Mouse (Mus musculus) forebrain, postnatal 0 days (tissue): ENCODE results near the gene Pias4. TPM values are rescaled to one million over a fixed set of nuclear protein-coding genes. Genes with fewer than 3 reads are reported as not detected.

Experiments used
- ATAC-seq: fragments of 200-750 bp; cut with Nextera tagmentation; 2 replicates; pipeline ENCODE4 v1.8.0; 2017; ENCODE audit warnings: mild to moderate bottlenecking, moderate library complexity
- DNase-seq: peaks from one replicate; pipeline ENCODE4 v3.0.0-alpha.2; 2015
- H3K27ac ChIP-seq: fragments of 300-500 bp; sonication (generic); 2 replicates; pipeline ENCODE4 v1.5.1; 2014; ENCODE audit warnings: low read depth, mild to moderate bottlenecking, antibody characterized with exemption, low read length, moderate library complexity, mixed read lengths
- H3K27me3 ChIP-seq: fragments of 300-500 bp; sonication (generic); 2 replicates; pipeline ENCODE4 v1.6.1; 2014; ENCODE audit warnings: mild to moderate bottlenecking, low read length, mixed read lengths; ENCODE audit not compliant: insufficient read depth
- H3K36me3 ChIP-seq: fragments of 300-500 bp; sonication (generic); 2 replicates; pipeline ENCODE4 v1.6.1; 2014; ENCODE audit warnings: mild to moderate bottlenecking, moderate library complexity; ENCODE audit not compliant: insufficient read depth
- H3K4me1 ChIP-seq: fragments of 300-500 bp; sonication (generic); 2 replicates; pipeline ENCODE4 v1.6.1; 2014; ENCODE audit warnings: antibody characterized with exemption; ENCODE audit not compliant: insufficient read depth
- H3K4me2 ChIP-seq: fragments of 300-500 bp; sonication (generic); 2 replicates; pipeline ENCODE4 v1.6.1; 2014; ENCODE audit warnings: low read depth, mild to moderate bottlenecking, moderate library complexity
- H3K4me3 ChIP-seq: fragments of 300-500 bp; sonication (generic); 2 replicates; pipeline ENCODE4 v1.5.1; 2014; ENCODE audit warnings: low read depth, low read length, mixed read lengths
- H3K9ac ChIP-seq: fragments of 300-500 bp; sonication (generic); 2 replicates; pipeline ENCODE4 v1.6.1; 2014; ENCODE audit warnings: mild to moderate bottlenecking
- H3K9me3 ChIP-seq: fragments of 300-500 bp; sonication (generic); 2 replicates; pipeline ENCODE4 v1.6.1; 2016; ENCODE audit warnings: low read length
- CTCF ChIP-seq: sonication (generic); IDR thresholded peaks from 2 replicates; pipeline ENCODE4 v1.5.1; 2016; ENCODE audit warnings: antibody characterized with exemption, control low read depth, low read depth
- WGBS: fragments of 180-500 bp; shearing (Covaris S2); extraction: QIAGEN DNeasy Blood & Tissue Kit; methylation state at CpG from one replicate; pipeline ENCODE4 v1.1.7; 2014; 5-methylcytosine and 5-hydroxymethylcytosine counted together
- polyA plus RNA-seq: library from polyadenylated mRNA; unstranded; fragments of >200 nt; fragmentation: Nextera tagmentation; extraction: Ambion mirVana; gene quantifications from 2 replicates; pipeline ENCODE4 v1.2.1, GENCODE M21; 2015
- total RNA-seq: library from RNA; depleted of rRNA; stranded (reverse); fragments of >200 nt; gene quantifications from 2 replicates; pipeline ENCODE4 v1.2.3, GENCODE M21; 2014

Gene Pias4
- total and polyA plus RNA-seq, 2 experiments from 2014 or later: 30.1 to 35.8 TPM

GRCm38 (mm10) chr10:81191342-81191982 is 23.7 kb upstream of the Pias4 start:
- DNase-seq (no peak), ATAC-seq (no peak)
- H3K9me3 ChIP-seq: no peaks in the 10 kb centered on the region
- peak overlapping the region; percentile 96; the same call in 1 of the 2 replicates for H3K27ac ChIP-seq
- H3K4me2 ChIP-seq: peak overlapping the region; percentile 95; the same call in 1 of the 2 replicates
- peaks cover 11% of the 10 kb centered on the region for H3K4me1 ChIP-seq
- peaks cover 16% of the 10 kb centered on the region; the same call in 1 of the 2 replicates for H3K27me3 ChIP-seq
- no peak overlapping the region; the same call in 1 of the 2 replicates for H3K9ac ChIP-seq
- H3K36me3 ChIP-seq: peaks cover 19% of the 10 kb centered on the region; the same call in 1 of the 2 replicates
- H3K4me3 ChIP-seq: no peak overlapping the region
- TF ChIP-seq CTCF: no peak
- WGBS: 91% methylated on average over 18 of the region's 18 CpGs

DNA sequence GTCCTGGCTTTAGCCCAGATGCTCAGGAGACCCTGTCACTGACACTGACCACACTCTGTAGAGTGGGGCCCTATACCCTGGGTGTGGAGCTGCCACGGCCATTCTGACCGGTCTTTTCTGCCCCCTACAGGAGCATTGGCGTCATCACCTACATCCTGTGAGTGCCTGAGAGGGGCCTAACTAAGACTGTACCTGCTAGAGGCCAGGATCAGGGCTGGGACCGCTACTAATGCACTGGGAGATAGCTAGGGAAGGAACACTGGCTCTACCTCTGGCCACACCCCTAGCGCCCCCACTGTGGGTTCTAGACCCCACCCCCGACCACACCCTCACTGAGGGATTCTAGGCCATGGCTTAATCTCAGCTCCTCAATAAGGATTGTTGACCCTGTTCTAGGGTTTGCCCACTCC is 23.2 kb upstream of the Pias4 start:
- peaks cover 19% of the 10 kb centered on the region; the same call in 1 of the 2 replicates for H3K36me3 ChIP-seq
- H3K4me2 ChIP-seq: no peak overlapping the region
- H3K27ac ChIP-seq: no peak overlapping the region
- ATAC-seq (no peak), DNase-seq (no peak)
- peaks cover 15% of the 10 kb centered on the region; the same call in 1 of the 2 replicates for H3K27me3 ChIP-seq
- H3K9me3 ChIP-seq: no peaks in the 10 kb centered on the region
- peak; percentile 45 for TF ChIP-seq CTCF
- no peak overlapping the region for H3K9ac ChIP-seq
- peaks cover 11% of the 10 kb centered on the region for H3K4me1 ChIP-seq
- 64% methylated on average over 6 of the region's 6 CpGs for WGBS
- no peak overlapping the region for H3K4me3 ChIP-seq

- TF ChIP-seq CTCF: peak; percentile 62
- H3K4me3 ChIP-seq: no peak overlapping the region
- peaks cover 11% of the 10 kb centered on the region for H3K4me1 ChIP-seq
- H3K36me3 ChIP-seq: peaks cover 23% of the 10 kb centered on the region
- peaks cover 12% of the 10 kb centered on the region; the same call in 1 of the 2 replicates for H3K27me3 ChIP-seq
- no peak overlapping the region for H3K9ac ChIP-seq
- DNase-seq (no peak), ATAC-seq (no peak)
- no peaks in the 10 kb centered on the region for H3K9me3 ChIP-seq
- H3K27ac ChIP-seq: no peak overlapping the region
- H3K4me2 ChIP-seq: no peak overlapping the region
- 71% methylated on average over 31 of the region's 31 CpGs for WGBS
Measured at GRCm38 (mm10) chr10:81190236-81190911, 22.7 kb upstream of the Pias4 start.

- no peak overlapping the region for H3K9ac ChIP-seq
- H3K36me3 ChIP-seq: peaks cover 29% of the 10 kb centered on the region
- 83% methylated on average over 26 of the region's 26 CpGs for WGBS
- DNase-seq: no peak
- H3K4me2 ChIP-seq: no peak overlapping the region
- no peak overlapping the region for H3K27ac ChIP-seq
- no peak overlapping the region for H3K4me3 ChIP-seq
- H3K4me1 ChIP-seq: peaks cover 11% of the 10 kb centered on the region
- no peak for TF ChIP-seq CTCF
- no peak for ATAC-seq
- H3K27me3 ChIP-seq: 0 out of 2 replicates have a peak, but pooled peaks cover 7% of the 10 kb centered on the region
- no peaks in the 10 kb centered on the region for H3K9me3 ChIP-seq
Measured at GRCm38 (mm10) chr10:81189821-81190220, 22.1 kb upstream of the Pias4 start.

DNA sequence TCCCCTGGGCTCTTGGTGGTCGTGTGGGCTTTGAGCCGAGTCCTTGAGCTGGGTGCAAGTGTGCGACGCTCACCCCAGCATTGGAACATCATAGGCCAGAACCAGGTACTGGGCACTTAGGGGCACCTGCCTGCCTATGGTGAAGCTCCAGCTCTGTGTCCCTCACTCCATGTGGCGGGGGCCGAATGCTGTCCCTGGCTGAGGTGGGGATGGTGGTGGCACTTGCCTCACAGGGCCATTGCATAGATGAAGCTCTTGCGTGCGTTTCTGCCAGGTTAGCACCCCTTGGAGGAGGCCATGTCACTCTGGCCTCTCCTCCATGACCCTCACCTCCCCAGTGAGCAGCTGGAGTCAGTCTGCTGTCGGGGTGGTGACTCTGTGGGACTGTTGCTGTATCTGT is 19.4 kb upstream of the Pias4 start:
- WGBS: 95% methylated on average over 9 of the region's 9 CpGs
- no peaks in the 10 kb centered on the region for H3K27me3 ChIP-seq

GRCm38 (mm10) chr10:81184765-81185164 is 17.0 kb upstream of the Pias4 start:
- Histone ChIP-seq H3K9ac (no peak overlapping the region), H3K36me3 (peaks cover 53% of the 10 kb centered on the region), H3K4me1 (peaks cover 5% of the 10 kb centered on the region), H3K9me3 (no peaks in the 10 kb centered on the region), H3K27me3 (no peaks in the 10 kb centered on the region), H3K4me3 (no peak overlapping the region), H3K4me2 (no peak overlapping the region), H3K27ac (no peak overlapping the region)
- ATAC-seq: no peak
- TF ChIP-seq CTCF: no peak
- DNase-seq: no peak
- WGBS: 53% methylated on average over 4 of the region's 4 CpGs

More for the DNA sequence above, 19.4 kb upstream of the Pias4 start:
- Histone ChIP-seq H3K4me2 (no peak overlapping the region), H3K27ac (no peak overlapping the region), H3K9ac (no peak overlapping the region), H3K4me1 (peaks cover 10% of the 10 kb centered on the region), H3K4me3 (no peak overlapping the region), H3K36me3 (peaks cover 42% of the 10 kb centered on the region), H3K9me3 (no peaks in the 10 kb centered on the region)
- TF ChIP-seq CTCF: no peak
- no peak for ATAC-seq
- no peak for DNase-seq

DNA sequence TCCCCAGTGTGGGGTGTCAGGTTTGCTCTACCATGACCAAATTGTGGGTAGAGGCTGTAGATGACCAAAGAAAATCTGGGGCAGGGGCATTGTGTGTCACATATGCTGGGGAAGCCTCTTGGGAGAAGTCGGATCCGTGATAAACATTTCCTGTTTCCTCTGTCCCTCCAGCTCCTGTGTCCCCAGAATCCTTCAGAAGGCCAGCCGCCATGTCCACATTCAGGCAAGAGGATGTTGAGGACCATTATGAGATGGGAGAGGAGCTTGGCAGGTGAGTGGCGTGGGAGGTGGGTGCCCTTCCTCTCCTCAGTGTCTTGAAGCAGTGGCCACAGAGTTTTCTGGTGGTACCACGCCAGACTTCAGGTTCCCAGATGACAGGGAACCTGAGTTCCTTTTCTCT is 16.1 kb upstream of the Pias4 start, which contains the start of gene 4930442H23Rik:
Gene 4930442H23Rik, minus strand, starts transcription at position 45 of the 400 bp plus-strand sequence.
- Histone ChIP-seq H3K4me3 (peak within 1 kb of the TSS; percentile 58), H3K36me3 (peaks cover 63% of the 10 kb centered on the region), H3K27ac (peak within 1 kb of the TSS; percentile 91), H3K4me1 (peaks cover 5% of the 10 kb centered on the region), H3K27me3 (no peaks in the 10 kb centered on the region), H3K9me3 (no peaks in the 10 kb centered on the region), H3K4me2 (peak within 1 kb of the TSS; percentile 58), H3K9ac (peak within 1 kb of the TSS; percentile 64)
- no peak for TF ChIP-seq CTCF
- ATAC-seq (no peak), DNase-seq (no peak)
- WGBS: 92% methylated on average over 5 of the region's 5 CpGs
